Mouse (Mus musculus): ENCODE data around the gene Necap1. TPM values are rescaled to one million over a fixed set of nuclear protein-coding genes. Genes with fewer than 3 reads are reported as not detected.

The Necap1 gene
- polyA plus RNA-seq, 1 experiment from 2014 or later = 32.9 TPM

GRCm38 (mm10) chr6:122892442-122893049 lies 18.3 kb downstream of the Necap1 start:
- H3K36me3 ChIP-seq = peaks cover 47% of the 10 kb centered on the region
- H3K27me3 ChIP-seq (replicated peaks) = no peaks in the 10 kb centered on the region
- no peak overlapping the region for H3K4me2 ChIP-seq
- no peaks in the 10 kb centered on the region for H3K9me3 ChIP-seq (replicated peaks)
- H3K27ac ChIP-seq = no peak overlapping the region
- no peaks in the 10 kb centered on the region for H3K4me1 ChIP-seq
- ATAC-seq = peak; percentile 57; the same call in 1 of the 2 replicates
- no peak overlapping the region for H3K4me3 ChIP-seq
- 12% methylated on average over 2 of the region's 2 CpGs for WGBS (ENCODE audit: insufficient replicate concordance)
- no peak overlapping the region for H3K9ac ChIP-seq

DNA sequence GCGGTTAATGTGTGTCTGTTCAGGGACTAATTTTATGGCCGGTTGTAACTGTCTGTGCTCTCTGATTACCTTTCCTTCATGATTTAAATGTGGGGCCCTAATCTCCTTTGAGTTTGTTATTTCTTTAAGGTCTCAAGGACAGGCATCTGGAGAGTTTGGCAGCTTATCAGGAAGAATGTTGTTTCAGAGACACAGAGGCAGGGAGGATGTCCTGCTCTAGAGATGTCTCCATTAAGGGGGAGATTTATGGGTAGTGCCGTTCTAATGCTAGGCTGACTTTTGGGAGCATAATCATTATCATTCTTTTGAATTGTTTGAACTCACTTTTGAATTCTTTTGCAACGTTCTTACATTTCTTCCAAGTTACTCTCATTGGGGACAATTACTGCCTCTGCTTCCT lies 45.6 kb downstream of the Necap1 start:
- H3K4me2 ChIP-seq = no peak overlapping the region
- H3K9ac ChIP-seq = no peak overlapping the region
- WGBS (ENCODE audit: insufficient replicate concordance) = 61% methylated on average over 4 of the region's 4 CpGs
- H3K27me3 ChIP-seq (replicated peaks) = no peaks in the 10 kb centered on the region
- H3K4me3 ChIP-seq = no peak overlapping the region
- no peak overlapping the region for H3K27ac ChIP-seq
- ATAC-seq = no peak
- no peaks in the 10 kb centered on the region for H3K4me1 ChIP-seq
- no peaks in the 10 kb centered on the region for H3K36me3 ChIP-seq
- H3K9me3 ChIP-seq (replicated peaks) = no peaks in the 10 kb centered on the region

- no peaks in the 10 kb centered on the region for H3K36me3 ChIP-seq
- ATAC-seq = no peak
- no peaks in the 10 kb centered on the region for H3K27me3 ChIP-seq (replicated peaks)
- no peak within 1 kb of the TSS for H3K27ac ChIP-seq
- 25% methylated on average over 4 of the region's 4 CpGs for WGBS (ENCODE audit: insufficient replicate concordance)
- H3K4me2 ChIP-seq = no peak within 1 kb of the TSS
- H3K4me1 ChIP-seq = no peaks in the 10 kb centered on the region
- H3K9ac ChIP-seq = no peak within 1 kb of the TSS
- H3K4me3 ChIP-seq = no peak within 1 kb of the TSS
- no peaks in the 10 kb centered on the region for H3K9me3 ChIP-seq (replicated peaks)
Measured at GRCm38 (mm10) chr6:122921451-122921850, 47.2 kb downstream of the Necap1 start, which contains the start of gene Clec4a1. Gene Clec4a1 (plus strand): TSS chr6:122921848.

GRCm38 (mm10) chr6:122934845-122935244 lies 60.6 kb downstream of the Necap1 start:
- H3K9me3 ChIP-seq (replicated peaks) = no peaks in the 10 kb centered on the region
- H3K4me3 ChIP-seq = no peak overlapping the region
- H3K9ac ChIP-seq = no peak overlapping the region
- H3K27me3 ChIP-seq (replicated peaks) = no peaks in the 10 kb centered on the region
- H3K36me3 ChIP-seq = no peaks in the 10 kb centered on the region
- H3K4me1 ChIP-seq = no peaks in the 10 kb centered on the region
- no peak overlapping the region for H3K4me2 ChIP-seq
- ATAC-seq = no peak
- WGBS (ENCODE audit: insufficient replicate concordance) = 72% methylated on average over 3 of the region's 3 CpGs
- no peak overlapping the region for H3K27ac ChIP-seq

Small RNA genes within 50 kb of the gene (microRNA-seq; reads per million reads assigned to microRNA genes)
- gene Mir7231 = not detected

Other genes with a start within 250 kb of the Necap1 start
- not detected in 2 replicates for gene Dppa3, start 248.1 kb upstream of the Necap1 start, polyA plus RNA-seq (2016; fragmentation: Nextera tagmentation; extraction: Ambion mirVana)
- gene Nanog, start 167.0 kb upstream of the Necap1 start, polyA plus RNA-seq (2016; fragmentation: Nextera tagmentation; extraction: Ambion mirVana) = 0.12 TPM in 1 of 2 replicates, not detected in the other
- gene Slc2a3, start 72.8 kb upstream of the Necap1 start, polyA plus RNA-seq (2016; fragmentation: Nextera tagmentation; extraction: Ambion mirVana) = 35.5 and 38.7 TPM in 2 replicates
- gene Foxj2, start 54.6 kb upstream of the Necap1 start, polyA plus RNA-seq (2016; fragmentation: Nextera tagmentation; extraction: Ambion mirVana) = 2.0 and 2.4 TPM in 2 replicates
- 1.5 TPM in 2 replicates for gene C3ar1, start 18.3 kb upstream of the Necap1 start, polyA plus RNA-seq (2016; fragmentation: Nextera tagmentation; extraction: Ambion mirVana)
- 1.8 and 2.6 TPM in 2 replicates for gene Clec4a1, start 47.4 kb downstream of the Necap1 start, polyA plus RNA-seq (2016; fragmentation: Nextera tagmentation; extraction: Ambion mirVana)
- gene Clec4a3, start 78.0 kb downstream of the Necap1 start, polyA plus RNA-seq (2016; fragmentation: Nextera tagmentation; extraction: Ambion mirVana) = 1.2 TPM in 2 replicates
- gene Clec4a4, start 115.9 kb downstream of the Necap1 start, polyA plus RNA-seq (2016; fragmentation: Nextera tagmentation; extraction: Ambion mirVana) = not detected in 2 replicates
- not detected in 2 replicates for gene Clec4b1, start 175.5 kb downstream of the Necap1 start, polyA plus RNA-seq (2016; fragmentation: Nextera tagmentation; extraction: Ambion mirVana)
- gene Clec4a2, start 232.0 kb downstream of the Necap1 start, polyA plus RNA-seq (2016; fragmentation: Nextera tagmentation; extraction: Ambion mirVana) = 2.5 and 3.3 TPM in 2 replicates